Mouse (Mus musculus): ENCODE measurements at regions not wholly inside any gene's neighbourhood (a gene's known extent, or its start where the extent isn't known, plus 50 kb on each side); places are given as distances from the start of the nearest gene placed in this dataset.

DNA sequence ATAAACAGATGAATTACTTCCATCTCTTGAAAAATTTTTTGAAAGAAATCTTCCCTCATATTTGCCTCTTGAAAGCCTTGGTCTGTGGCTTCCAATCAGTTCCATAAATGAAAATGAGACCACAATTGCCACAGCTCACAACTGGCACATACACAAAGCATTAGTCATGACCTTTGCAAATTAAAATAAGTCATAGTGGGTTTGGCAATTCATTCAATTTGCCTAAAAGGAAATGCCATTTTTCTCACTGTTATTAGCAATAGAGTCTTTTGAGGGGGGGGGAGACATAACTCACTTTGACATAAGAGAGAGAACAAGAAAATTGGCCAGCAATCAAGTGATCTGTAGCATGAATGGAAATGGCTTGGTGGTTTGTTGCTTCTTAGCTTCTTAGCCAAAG lies 98.8 kb downstream of the Arl4a start:
- TF ChIP-seq POLR2A (IDR thresholded peaks at IDR 0.05; ENCODE audit: control insufficient read depth in 1 of 2, insufficient read depth in 1 of 2, low read depth in 1 of 2, low read length in 2 of 2, poor library complexity in 1 of 2) (no peak), CTCF (IDR thresholded peaks at IDR 0.05 in 2 of 3, conservative IDR thresholded peaks at IDR 0.05 in 1 of 3; ENCODE audit: control insufficient read depth in 1 of 3, insufficient read depth in 1 of 3, low read depth in 2 of 3, low read length in 3 of 3, poor library complexity in 1 of 3, severe bottlenecking in 1 of 3) (no peak), RCOR1 (IDR thresholded peaks at IDR 0.05; ENCODE audit: low read depth, low read length) (no peak), NELFE (IDR thresholded peaks at IDR 0.05; ENCODE audit: low read depth, low read length) (no peak), ZNF384 (IDR thresholded peaks at IDR 0.05; ENCODE audit: low read depth, low read length) (no peak), TAL1 (IDR thresholded peaks at IDR 0.05; ENCODE audit: low read length) (no peak), KAT2A (conservative IDR thresholded peaks at IDR 0.05; ENCODE audit: low read depth, low read length) (no peak)

All from MEL (cell line).